Mouse (Mus musculus): ENCODE data around the gene Sidt1. TPM values are rescaled to one million over a fixed set of nuclear protein-coding genes. Genes with fewer than 3 reads are reported as not detected.

The Sidt1 gene
- total and polyA plus RNA-seq, 2 experiments from 2014 or later = 18.6 to 30.4 TPM

- DNase-seq (ENCODE audit: low spot score) (no peak), ATAC-seq (ENCODE audit: low FRiP score) (no peak)
- Histone ChIP-seq H3K4me2 (ENCODE audit: low read depth, low read length, poor library complexity, severe bottlenecking) (no peak overlapping the region), H3K9me3 (ENCODE audit: low read length) (no peaks in the 10 kb centered on the region), H3K36me3 (ENCODE audit: insufficient read depth, low read length) (no peaks in the 10 kb centered on the region), H3K27me3 (ENCODE audit: insufficient read depth, low read length) (no peaks in the 10 kb centered on the region), H3K4me1 (ENCODE audit: insufficient read depth, low read length) (no peaks in the 10 kb centered on the region), H3K27ac (ENCODE audit: low read depth, low read length) (no peak overlapping the region), H3K9ac (replicated peaks; ENCODE audit: low read length, poor library complexity, severe bottlenecking) (no peak overlapping the region), H3K4me3 (ENCODE audit: low read depth, low read length) (no peak overlapping the region)
- TF ChIP-seq CTCF (IDR thresholded peaks at IDR 0.05) = no peak
- WGBS = 70% methylated on average over 4 of the region's 4 CpGs
Observed at GRCm38 (mm10) chr16:44316350-44316749, 16.6 kb downstream of the Sidt1 start.

- no peaks in the 10 kb centered on the region for H3K4me1 ChIP-seq (ENCODE audit: insufficient read depth, low read length)
- ATAC-seq (ENCODE audit: low FRiP score) (no peak), DNase-seq (ENCODE audit: low spot score) (no peak)
- no peak overlapping the region for H3K9ac ChIP-seq (replicated peaks; ENCODE audit: low read length, poor library complexity, severe bottlenecking)
- 79% methylated on average over 4 of the region's 4 CpGs for WGBS
- no peaks in the 10 kb centered on the region for H3K27me3 ChIP-seq (ENCODE audit: insufficient read depth, low read length)
- H3K4me2 ChIP-seq (ENCODE audit: low read depth, low read length, poor library complexity, severe bottlenecking) = no peak overlapping the region
- no peaks in the 10 kb centered on the region for H3K9me3 ChIP-seq (ENCODE audit: low read length)
- TF ChIP-seq CTCF (IDR thresholded peaks at IDR 0.05) = no peak
- no peak overlapping the region for H3K4me3 ChIP-seq (ENCODE audit: low read depth, low read length)
- no peaks in the 10 kb centered on the region for H3K36me3 ChIP-seq (ENCODE audit: insufficient read depth, low read length)
- no peak overlapping the region for H3K27ac ChIP-seq (ENCODE audit: low read depth, low read length)
Observed at GRCm38 (mm10) chr16:44313422-44313821, 19.6 kb downstream of the Sidt1 start.

GRCm38 (mm10) chr16:44305606-44306005 lies 27.4 kb downstream of the Sidt1 start:
- Histone ChIP-seq H3K27ac (ENCODE audit: low read depth, low read length) (no peak overlapping the region), H3K27me3 (ENCODE audit: insufficient read depth, low read length) (no peaks in the 10 kb centered on the region), H3K9ac (replicated peaks; ENCODE audit: low read length, poor library complexity, severe bottlenecking) (no peak overlapping the region), H3K9me3 (ENCODE audit: low read length) (no peaks in the 10 kb centered on the region), H3K4me1 (ENCODE audit: insufficient read depth, low read length) (no peaks in the 10 kb centered on the region), H3K36me3 (ENCODE audit: insufficient read depth, low read length) (no peaks in the 10 kb centered on the region), H3K4me3 (ENCODE audit: low read depth, low read length) (no peak overlapping the region), H3K4me2 (ENCODE audit: low read depth, low read length, poor library complexity, severe bottlenecking) (no peak overlapping the region)
- 53% methylated on average over 3 of the region's 3 CpGs for WGBS
- no peak for ATAC-seq (ENCODE audit: low FRiP score)
- TF ChIP-seq CTCF (IDR thresholded peaks at IDR 0.05) = no peak
- DNase-seq (ENCODE audit: low spot score) = no peak

GRCm38 (mm10) chr16:44303822-44304221 lies 29.2 kb downstream of the Sidt1 start:
- Histone ChIP-seq H3K4me2 (ENCODE audit: low read depth, low read length, poor library complexity, severe bottlenecking) (no peak overlapping the region), H3K9ac (replicated peaks; ENCODE audit: low read length, poor library complexity, severe bottlenecking) (no peak overlapping the region), H3K36me3 (ENCODE audit: insufficient read depth, low read length) (peaks cover 5% of the 10 kb centered on the region; the same call in 1 of the 2 replicates), H3K27ac (ENCODE audit: low read depth, low read length) (no peak overlapping the region), H3K27me3 (ENCODE audit: insufficient read depth, low read length) (no peaks in the 10 kb centered on the region), H3K9me3 (ENCODE audit: low read length) (no peaks in the 10 kb centered on the region), H3K4me3 (ENCODE audit: low read depth, low read length) (no peak overlapping the region), H3K4me1 (ENCODE audit: insufficient read depth, low read length) (no peaks in the 10 kb centered on the region)
- DNase-seq (ENCODE audit: low spot score) (no peak), ATAC-seq (ENCODE audit: low FRiP score) (no peak)
- TF ChIP-seq CTCF (IDR thresholded peaks at IDR 0.05) = no peak
- WGBS = 77% methylated on average over 2 of the region's 2 CpGs

- TF ChIP-seq CTCF (IDR thresholded peaks at IDR 0.05) = no peak
Observed at GRCm38 (mm10) chr16:44302126-44302892, 30.7 kb downstream of the Sidt1 start.

DNA sequence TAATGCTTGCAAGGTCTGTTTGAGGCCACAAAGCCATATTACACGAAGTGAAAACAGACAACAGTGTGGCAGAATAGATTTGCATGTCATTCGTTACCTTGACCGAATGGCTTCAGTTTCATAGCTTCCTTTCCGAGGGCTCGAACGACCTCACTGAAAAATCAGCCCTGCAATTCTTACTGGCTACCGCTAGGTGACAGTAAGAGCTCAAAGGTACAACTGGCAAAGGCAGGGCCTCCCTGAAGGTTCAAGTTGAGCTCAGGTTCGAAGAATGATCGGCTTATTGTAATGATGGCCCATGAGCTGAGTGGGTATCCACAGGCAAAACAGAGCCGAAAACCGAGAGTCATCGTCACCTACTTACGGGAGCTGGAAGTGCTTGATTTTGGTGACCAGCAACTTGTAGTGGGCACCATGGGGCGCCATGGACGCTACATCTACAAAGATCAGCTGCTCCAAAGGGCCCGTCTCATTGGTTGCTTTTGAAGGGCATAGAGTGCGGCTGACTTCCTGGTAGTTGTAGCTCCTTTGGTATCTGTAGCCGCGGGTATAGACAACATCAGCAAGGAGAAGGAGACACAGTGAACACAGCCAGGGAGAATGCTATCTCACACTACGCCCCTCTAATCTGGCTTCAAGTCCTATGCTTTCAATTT lies 33.4 kb downstream of the Sidt1 start:
- Histone ChIP-seq H3K9me3 (ENCODE audit: low read length) (no peaks in the 10 kb centered on the region), H3K27me3 (ENCODE audit: insufficient read depth, low read length) (no peaks in the 10 kb centered on the region), H3K4me3 (ENCODE audit: low read depth, low read length) (no peak overlapping the region), H3K27ac (ENCODE audit: low read depth, low read length) (no peak overlapping the region), H3K4me1 (ENCODE audit: insufficient read depth, low read length) (no peaks in the 10 kb centered on the region), H3K36me3 (ENCODE audit: insufficient read depth, low read length) (peaks cover 5% of the 10 kb centered on the region; the same call in 1 of the 2 replicates), H3K9ac (replicated peaks; ENCODE audit: low read length, poor library complexity, severe bottlenecking) (no peak overlapping the region), H3K4me2 (ENCODE audit: low read depth, low read length, poor library complexity, severe bottlenecking) (no peak overlapping the region)
- ATAC-seq (ENCODE audit: low FRiP score) = no peak
- peak; percentile 47 for TF ChIP-seq CTCF (IDR thresholded peaks at IDR 0.05)
- DNase-seq (ENCODE audit: low spot score) = no peak
- 81% methylated on average over 20 of the region's 20 CpGs for WGBS

More at GRCm38 (mm10) chr16:44302126-44302892, 30.7 kb downstream of the Sidt1 start:
- Histone ChIP-seq H3K36me3 (ENCODE audit: insufficient read depth, low read length) (peaks cover 5% of the 10 kb centered on the region; the same call in 1 of the 2 replicates), H3K27ac (ENCODE audit: low read depth, low read length) (no peak overlapping the region), H3K27me3 (ENCODE audit: insufficient read depth, low read length) (no peaks in the 10 kb centered on the region), H3K4me3 (ENCODE audit: low read depth, low read length) (no peak overlapping the region), H3K9ac (replicated peaks; ENCODE audit: low read length, poor library complexity, severe bottlenecking) (no peak overlapping the region), H3K4me2 (ENCODE audit: low read depth, low read length, poor library complexity, severe bottlenecking) (no peak overlapping the region), H3K9me3 (ENCODE audit: low read length) (no peaks in the 10 kb centered on the region), H3K4me1 (ENCODE audit: insufficient read depth, low read length) (no peaks in the 10 kb centered on the region)
- WGBS = 45% methylated on average over 10 of the region's 10 CpGs
- DNase-seq (ENCODE audit: low spot score) (no peak), ATAC-seq (ENCODE audit: low FRiP score) (no peak)
